In the genomic region with DNA sequence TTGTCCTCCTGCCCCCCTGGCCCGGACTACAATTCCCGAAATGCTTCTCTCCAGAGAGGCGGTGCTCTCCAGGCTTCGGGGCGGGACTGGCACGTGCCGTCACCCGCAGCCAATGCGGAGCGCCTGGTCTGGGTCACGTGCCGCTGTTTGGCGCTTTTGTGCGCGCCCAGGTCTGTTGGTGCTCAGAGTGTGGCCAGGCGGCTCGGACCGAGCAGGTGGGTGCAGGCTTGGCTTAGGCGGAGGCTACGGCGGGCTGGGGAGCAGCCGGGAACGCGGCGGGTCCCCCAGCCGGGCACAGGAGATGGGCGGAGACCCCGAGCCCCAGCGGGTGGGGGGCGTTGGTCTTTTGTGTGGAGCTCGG, we compare ENCODE assay signal across 8 mouse cellular contexts. TPM values are rescaled to one million over a fixed set of nuclear protein-coding genes. Genes with fewer than 3 reads are reported as not detected.
DNase-seq lines count a peak whose midpoint lies in the region; ATAC-seq lines count a peak whose summit lies in the region.

A gene (plus strand): TSS at position 106 of the 361 bp plus-strand sequence.

- peak within 1 kb of the TSS; percentile 87 for H3K9ac ChIP-seq in embryonic facial prominence, embryonic 14.5 days (ENCODE audit: low read depth, low read length)
- H3K9ac ChIP-seq in kidney, embryonic 14.5 days (ENCODE audit: low read depth, low read length) = peak within 1 kb of the TSS; percentile 96
- H3K9ac ChIP-seq in limb, embryonic 15.5 days = peak within 1 kb of the TSS; percentile 74

- ATAC-seq in embryonic facial prominence, embryonic 14.5 days (ENCODE audit: low read depth) = peak; percentile 96
- peak; percentile 96 for ATAC-seq in kidney, embryonic 14.5 days (ENCODE audit: low FRiP score, low TSS enrichment)
- ATAC-seq in limb, embryonic 15.5 days (ENCODE audit: insufficient number of reproducible peaks, low FRiP score, low TSS enrichment, low read depth) = peak; percentile 95

- no peaks in the 10 kb centered on the region for H3K9me3 ChIP-seq in embryonic facial prominence, embryonic 14.5 days (ENCODE audit: control insufficient read depth, low read length)
- no peaks in the 10 kb centered on the region for H3K9me3 ChIP-seq in kidney, embryonic 14.5 days (ENCODE audit: control insufficient read depth, low read length)
- no peaks in the 10 kb centered on the region for H3K9me3 ChIP-seq in limb, embryonic 15.5 days

- H3K36me3 ChIP-seq in embryonic facial prominence, embryonic 14.5 days (ENCODE audit: control insufficient read depth, insufficient read depth, low read length) = peaks cover 26% of the 10 kb centered on the region
- H3K36me3 ChIP-seq in kidney, embryonic 14.5 days (ENCODE audit: control insufficient read depth, insufficient read depth, low read length) = peaks cover 25% of the 10 kb centered on the region
- peaks cover 23% of the 10 kb centered on the region for H3K36me3 ChIP-seq in limb, embryonic 15.5 days

- 0% methylated on average over 19 of the region's 31 CpGs for WGBS in embryonic facial prominence, embryonic 14.5 days
- WGBS in kidney, embryonic 14.5 days = under 1% methylated on average over 31 of the region's 31 CpGs
- under 1% methylated on average over 31 of the region's 31 CpGs for WGBS in limb, embryonic 15.5 days

- peak; percentile 95 for DNase-seq in 3T3-L1 (ENCODE audit: low read depth, low spot score)
- DNase-seq in adrenal gland, postnatal 4 days (ENCODE audit: low spot score in 2 of 2) = peak; percentile 77 to 86
- peak; percentile 99 for DNase-seq in embryonic facial prominence, embryonic 14.5 days (ENCODE audit: low spot score)
- peak; percentile 91 to 92 for DNase-seq in heart, adult 9 months (ENCODE audit: low spot score in 2 of 2)
- peak; percentile 82 for DNase-seq in monocyte, adult 2 months (ENCODE audit: low read depth in 1 of 2, low spot score in 2 of 2)
- peak; percentile 96 for DNase-seq in spleen, postnatal 36 days (ENCODE audit: low spot score in 2 of 2)

- H3K4me2 ChIP-seq in embryonic facial prominence, embryonic 14.5 days (ENCODE audit: low read depth, low read length) = peak within 1 kb of the TSS; percentile 98
- H3K4me2 ChIP-seq in kidney, embryonic 14.5 days (replicated peaks; ENCODE audit: low read depth, low read length) = peak within 1 kb of the TSS; percentile 72
- H3K4me2 ChIP-seq in limb, embryonic 15.5 days = peak within 1 kb of the TSS; percentile 94

- H3K27me3 ChIP-seq in embryonic facial prominence, embryonic 14.5 days (replicated peaks; ENCODE audit: control insufficient read depth, insufficient read depth, low read length) = no peaks in the 10 kb centered on the region
- H3K27me3 ChIP-seq in kidney, embryonic 14.5 days (ENCODE audit: control insufficient read depth, insufficient read depth, low read length) = no peaks in the 10 kb centered on the region
- H3K27me3 ChIP-seq in limb, embryonic 15.5 days = 0 out of 2 replicates have a peak, but pooled peaks cover 4% of the 10 kb centered on the region

- H3K4me3 ChIP-seq in embryonic facial prominence, embryonic 14.5 days (ENCODE audit: low read depth, low read length) = peak within 1 kb of the TSS; percentile 89
- H3K4me3 ChIP-seq in kidney, embryonic 14.5 days (ENCODE audit: low read length) = peak within 1 kb of the TSS; percentile 92
- peak within 1 kb of the TSS; percentile 95 for H3K4me3 ChIP-seq in limb, embryonic 15.5 days

- H3K27ac ChIP-seq in embryonic facial prominence, embryonic 14.5 days (replicated peaks; ENCODE audit: low read depth, low read length) = peak within 1 kb of the TSS; percentile 92
- peak within 1 kb of the TSS; percentile 96 for H3K27ac ChIP-seq in kidney, embryonic 14.5 days (ENCODE audit: low read depth, low read length)
- peak within 1 kb of the TSS; percentile 94 for H3K27ac ChIP-seq in limb, embryonic 15.5 days

- H3K4me1 ChIP-seq in embryonic facial prominence, embryonic 14.5 days (ENCODE audit: control insufficient read depth, insufficient read depth, low read length) = 0 out of 2 replicates have a peak, but pooled peaks cover 3% of the 10 kb centered on the region
- peaks cover 7% of the 10 kb centered on the region; the same call in 1 of the 2 replicates for H3K4me1 ChIP-seq in kidney, embryonic 14.5 days (ENCODE audit: control insufficient read depth, insufficient read depth, low read length)
- H3K4me1 ChIP-seq in limb, embryonic 15.5 days = peaks cover 17% of the 10 kb centered on the region

RNA-seq across cellular contexts. Expression of the gene that starts here (rescaled TPM):
- 100 to 1,000 TPM; 233 to 289 TPM for total RNA-seq in adrenal gland, postnatal 4 days (2021)
- 1,154 and 1,326 TPM in 2 replicates for polyA plus RNA-seq in embryonic facial prominence, embryonic 14.5 days (2014; fragmentation: Nextera tagmentation; extraction: Ambion mirVana)
- 1,829 and 1,880 TPM in 2 replicates for polyA plus RNA-seq in kidney, embryonic 14.5 days (2014; fragmentation: Nextera tagmentation; extraction: Ambion mirVana)
- polyA plus RNA-seq in limb, embryonic 15.5 days (2015; fragmentation: Nextera tagmentation; extraction: Ambion mirVana) = 1,227 and 1,246 TPM in 2 replicates

Comparison
In these comparisons a context has a peak if more than half of its experiments do, and no peak if none do; other contexts are left out.
1. Peak in every context shown above with its lines: DNase-seq, ATAC-seq, H3K4me3 ChIP-seq and H3K27ac ChIP-seq.